10 mouse cellular contexts compared by ENCODE assay signal in the genomic region with DNA sequence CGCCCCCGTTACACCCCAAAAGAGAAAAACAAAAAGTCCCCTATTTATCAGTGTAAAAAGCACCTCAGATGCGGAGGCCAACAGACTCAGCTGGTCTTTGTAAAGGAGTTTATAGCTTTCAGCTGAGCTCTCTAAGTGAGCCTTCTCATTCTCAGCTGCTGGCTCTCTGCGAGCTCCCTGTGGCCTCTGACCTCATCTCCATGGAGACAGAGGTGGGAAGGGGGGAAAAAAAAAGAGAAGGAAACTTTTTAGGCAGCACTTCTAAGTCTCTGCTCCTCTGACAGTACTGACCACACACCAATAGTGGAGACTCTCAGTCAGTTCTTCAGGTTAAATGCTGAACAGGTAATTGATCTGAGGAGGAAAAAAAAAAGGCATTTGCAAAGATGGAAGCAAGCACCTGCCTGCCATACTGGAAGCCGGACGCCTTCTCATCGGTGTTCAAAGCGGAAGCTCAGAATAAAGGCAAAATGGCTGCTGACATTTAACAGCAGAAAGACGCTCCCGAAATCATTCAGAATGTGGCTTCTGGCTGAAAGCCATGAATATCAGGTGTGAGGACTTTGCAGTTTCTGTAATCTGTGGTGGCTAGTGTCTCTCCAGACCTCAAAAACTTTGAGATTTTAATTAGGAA. TPM values are rescaled to one million over a fixed set of nuclear protein-coding genes. Genes with fewer than 3 reads are reported as not detected.
DNase-seq lines count a peak whose midpoint lies in the region; ATAC-seq and TF ChIP-seq lines count a peak whose summit lies in the region.
"Had no signal": no experiment of that assay in that cellular context is flagged by ENCODE, and none has a peak within 500 bp of the region (broad histone marks: within the 10 kb centered on the region; RNA-seq: fewer than 3 reads in every experiment).

No protein-coding gene starts in this region.

- H3K4me1 ChIP-seq in hindbrain, embryonic 13.5 days (replicated peaks): peaks cover 20% of the 10 kb centered on the region
- peaks cover 17% of the 10 kb centered on the region for H3K4me1 ChIP-seq in midbrain, embryonic 13.5 days (replicated peaks)

- ATAC-seq in hindbrain, embryonic 13.5 days (ENCODE audit: low FRiP score): no peak
- ATAC-seq in midbrain, embryonic 13.5 days: peak; percentile 76
- no peak for ATAC-seq in megakaryocyte progenitor cell, adult 5-6 weeks (replicated peaks; ENCODE audit: poor library complexity)

- TF ChIP-seq CTCF in layer of hippocampus, adult 2 months (conservative IDR thresholded peaks at IDR 0.05): no peak

- no peaks in the 10 kb centered on the region for H3K36me3 ChIP-seq in hindbrain, embryonic 13.5 days
- H3K36me3 ChIP-seq in midbrain, embryonic 13.5 days: no peaks in the 10 kb centered on the region
- H3K36me3 ChIP-seq: G1E had no signal

- H3K9ac ChIP-seq in hindbrain, embryonic 13.5 days: no peak overlapping the region
- H3K9ac ChIP-seq in midbrain, embryonic 13.5 days (replicated peaks): no peak overlapping the region
- H3K9ac ChIP-seq: liver, embryonic 14.5 days had no signal

- peak; percentile 24 to 38 for DNase-seq in layer of hippocampus, adult 2 months (ENCODE audit: low spot score in 2 of 2)
- no peak for DNase-seq in layer of hippocampus, adult 9-10 months (ENCODE audit: low spot score)
- DNase-seq in embryo, embryonic 11 days: peak; percentile 86
- no peak for DNase-seq in spleen, postnatal 4 days (ENCODE audit: low spot score in 2 of 2)
- no peak for DNase-seq in cerebellum, adult 11 months

- H3K27me3 ChIP-seq in hindbrain, embryonic 13.5 days: no peaks in the 10 kb centered on the region
- H3K27me3 ChIP-seq in midbrain, embryonic 13.5 days: no peaks in the 10 kb centered on the region; the same call in none of the 2 replicates

- WGBS in hindbrain, embryonic 13.5 days: 6% methylated on average over 10 of the region's 10 CpGs
- WGBS in midbrain, embryonic 13.5 days: 3% methylated on average over 10 of the region's 10 CpGs

- H3K4me2 ChIP-seq in hindbrain, embryonic 13.5 days: peak overlapping the region; percentile 35
- peak overlapping the region; percentile 26 for H3K4me2 ChIP-seq in midbrain, embryonic 13.5 days (replicated peaks)

- peak overlapping the region; percentile 69; the same call in 1 of the 2 replicates for H3K27ac ChIP-seq in layer of hippocampus, adult 2 months
- H3K27ac ChIP-seq in hindbrain, embryonic 13.5 days: no peak overlapping the region; the same call in 1 of the 2 replicates
- no peak overlapping the region for H3K27ac ChIP-seq in midbrain, embryonic 13.5 days
- H3K27ac ChIP-seq: liver, embryonic 14.5 days had no signal

- no peaks in the 10 kb centered on the region for H3K9me3 ChIP-seq in hindbrain, embryonic 13.5 days
- H3K9me3 ChIP-seq in midbrain, embryonic 13.5 days: no peaks in the 10 kb centered on the region
- H3K9me3 ChIP-seq: G1E had no signal

- no peak overlapping the region for H3K4me3 ChIP-seq in layer of hippocampus, adult 2 months
- H3K4me3 ChIP-seq in hindbrain, embryonic 13.5 days: no peak overlapping the region
- no peak overlapping the region for H3K4me3 ChIP-seq in midbrain, embryonic 13.5 days (replicated peaks)

RNA-seq across cellular contexts. Expression of gene Pik3r1, which starts 45.4 kb away (rescaled TPM):
- 10 to 100 TPM; 79.8 to 80.8 TPM for total RNA-seq in layer of hippocampus, adult 2 months (2021)
- polyA plus RNA-seq in hindbrain, embryonic 13.5 days (2015; fragmentation: Nextera tagmentation; extraction: Ambion mirVana): 46.8 and 46.9 TPM in 2 replicates
- polyA plus RNA-seq in midbrain, embryonic 13.5 days (2015; fragmentation: Nextera tagmentation; extraction: Ambion mirVana): 34.1 and 36.9 TPM in 2 replicates
- total RNA-seq in megakaryocyte progenitor cell, adult 5-6 weeks (2015): 88.5 and 90.8 TPM in 2 replicates
- 84.9 and 106 TPM in 2 replicates for total RNA-seq in megakaryocyte progenitor cell, adult 5-6 weeks (2017)

Comparison
In these comparisons a context has a peak if more than half of its experiments do, and no peak if none do; other contexts are left out.
1. DNase-seq: peak in layer of hippocampus, adult 2 months (2 of 2) and embryo, embryonic 11 days (single experiment); none in layer of hippocampus, adult 9-10 months (single experiment), spleen, postnatal 4 days (0 of 2) and cerebellum, adult 11 months (single experiment).